Mouse (Mus musculus): ENCODE data around the gene Grid1.
A peak's percentile ranks its signal among the peaks of the same experiment; 100 is the strongest.

The Grid1 gene

DNA sequence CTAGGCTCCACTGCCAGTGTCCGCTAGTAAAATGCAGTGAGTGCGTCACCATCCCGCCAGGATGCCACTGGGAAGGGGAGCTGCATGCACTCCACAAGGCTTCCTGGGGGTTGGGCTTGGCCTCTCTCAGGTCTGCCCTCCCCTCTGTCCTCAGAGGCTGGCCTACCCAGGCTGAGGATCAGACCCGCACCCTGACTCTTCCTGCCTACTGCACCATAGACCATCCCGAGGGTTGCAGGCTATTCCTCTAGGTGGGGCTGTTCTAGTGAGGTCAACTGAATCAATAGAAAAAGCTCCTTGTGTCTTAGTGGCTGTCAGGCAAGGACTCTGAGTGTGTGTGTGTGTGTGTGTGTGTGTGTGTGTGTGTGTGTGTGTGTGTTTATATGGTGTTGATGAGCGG lies 19.1 kb downstream of the Grid1 start:
- DNase-seq: no peak

DNA sequence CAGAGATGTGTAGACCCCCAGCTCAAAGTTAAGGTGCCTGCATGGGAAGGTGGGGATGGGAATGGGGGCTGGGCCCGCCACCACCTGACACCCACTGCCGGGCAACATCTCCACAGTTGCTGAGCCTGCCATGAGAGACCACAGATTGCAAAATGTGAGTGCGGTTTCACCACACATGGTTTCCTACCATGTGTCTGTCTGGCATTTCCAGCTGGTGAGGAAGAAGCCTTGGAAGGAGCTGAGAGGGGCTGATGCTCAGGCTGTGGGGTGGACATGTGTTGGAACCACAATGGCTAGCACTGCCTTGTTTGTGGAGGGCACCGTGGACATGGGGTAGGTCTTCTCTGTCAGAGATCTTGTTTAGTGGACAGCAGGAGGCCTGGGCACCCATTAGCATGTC lies 20.0 kb downstream of the Grid1 start:
- DNase-seq: peak; percentile 48 to 58

DNA sequence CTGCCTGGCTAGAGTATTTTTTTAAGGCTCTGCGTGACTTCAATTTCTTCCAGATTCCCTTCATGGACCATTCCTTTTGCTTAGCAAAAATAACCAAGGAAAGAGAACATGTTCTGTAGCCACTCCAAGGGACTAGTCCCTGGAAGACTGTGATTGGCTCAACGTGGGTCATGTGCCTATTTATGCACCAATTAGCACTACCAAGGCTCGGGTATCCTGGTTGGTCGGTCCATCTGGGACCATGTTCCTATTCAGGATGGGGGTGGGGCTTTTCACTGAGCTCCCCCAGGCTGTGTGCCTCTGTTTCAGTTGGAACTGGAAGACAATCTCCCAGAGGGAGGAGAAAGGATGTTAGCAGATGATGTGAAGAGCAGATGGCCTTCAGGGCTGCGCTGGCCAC lies 23.7 kb downstream of the Grid1 start:
- DNase-seq: peak; percentile 33 to 38

DNA sequence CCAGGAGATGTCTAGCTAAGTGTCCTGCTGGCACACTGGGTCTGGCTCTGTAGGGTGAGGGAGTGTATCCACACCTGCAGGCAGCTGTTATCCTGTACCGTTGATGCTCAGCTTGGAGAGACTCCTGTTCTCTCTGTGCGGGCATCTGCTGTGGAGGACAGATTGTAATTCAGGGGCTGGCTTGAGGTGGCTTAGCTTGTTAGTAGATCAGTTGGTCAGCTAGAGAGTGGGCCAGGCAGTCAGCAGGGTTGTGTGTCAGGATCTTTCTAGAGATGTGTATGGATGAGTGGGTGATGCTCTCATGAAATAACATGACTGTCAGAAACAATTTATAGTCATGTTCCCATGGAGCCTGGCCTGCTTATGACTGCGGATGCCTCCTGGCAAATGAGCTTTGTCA lies 24.3 kb downstream of the Grid1 start:
- peak; percentile 69 to 71 for DNase-seq

DNA sequence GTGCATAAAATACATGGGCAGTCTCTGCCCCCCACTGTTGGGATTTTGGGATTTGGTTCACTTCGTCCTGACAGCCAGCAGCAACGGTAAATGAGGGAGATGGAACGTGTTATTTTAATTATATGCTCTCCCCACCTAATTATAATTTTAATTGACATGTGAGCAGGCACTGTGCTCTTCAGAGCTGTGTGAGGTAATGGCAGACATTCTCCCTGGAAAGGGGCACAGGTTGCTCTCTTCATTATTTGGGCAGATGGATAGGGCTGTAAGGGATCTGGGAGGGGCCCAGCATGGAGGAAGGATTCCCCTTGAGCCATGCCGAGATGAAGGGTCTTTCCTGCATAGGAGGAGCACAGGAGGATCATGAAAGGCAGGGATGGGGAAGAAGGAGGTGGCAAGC lies 26.9 kb downstream of the Grid1 start:
- peak; percentile 37 for DNase-seq

DNA sequence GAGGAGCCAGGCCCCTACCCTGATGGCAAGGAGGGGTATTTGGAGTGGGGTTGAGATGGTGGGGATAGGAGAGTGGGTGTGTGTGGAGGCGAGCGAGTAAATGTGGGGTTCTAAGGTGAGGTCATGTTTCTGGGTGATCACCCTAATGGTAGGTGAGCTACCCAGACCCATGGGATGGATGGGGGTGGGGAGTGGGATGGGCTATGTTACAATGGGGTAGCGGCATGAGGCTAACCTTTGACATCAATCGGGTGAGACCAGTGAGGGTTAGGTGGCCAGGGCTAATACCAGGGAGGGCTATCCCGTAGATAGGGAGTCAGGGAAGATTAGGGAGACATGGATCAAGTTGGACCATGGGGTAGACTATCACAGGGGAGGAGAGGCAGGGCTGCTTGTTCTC lies 27.7 kb downstream of the Grid1 start:
- no peak for DNase-seq

DNA sequence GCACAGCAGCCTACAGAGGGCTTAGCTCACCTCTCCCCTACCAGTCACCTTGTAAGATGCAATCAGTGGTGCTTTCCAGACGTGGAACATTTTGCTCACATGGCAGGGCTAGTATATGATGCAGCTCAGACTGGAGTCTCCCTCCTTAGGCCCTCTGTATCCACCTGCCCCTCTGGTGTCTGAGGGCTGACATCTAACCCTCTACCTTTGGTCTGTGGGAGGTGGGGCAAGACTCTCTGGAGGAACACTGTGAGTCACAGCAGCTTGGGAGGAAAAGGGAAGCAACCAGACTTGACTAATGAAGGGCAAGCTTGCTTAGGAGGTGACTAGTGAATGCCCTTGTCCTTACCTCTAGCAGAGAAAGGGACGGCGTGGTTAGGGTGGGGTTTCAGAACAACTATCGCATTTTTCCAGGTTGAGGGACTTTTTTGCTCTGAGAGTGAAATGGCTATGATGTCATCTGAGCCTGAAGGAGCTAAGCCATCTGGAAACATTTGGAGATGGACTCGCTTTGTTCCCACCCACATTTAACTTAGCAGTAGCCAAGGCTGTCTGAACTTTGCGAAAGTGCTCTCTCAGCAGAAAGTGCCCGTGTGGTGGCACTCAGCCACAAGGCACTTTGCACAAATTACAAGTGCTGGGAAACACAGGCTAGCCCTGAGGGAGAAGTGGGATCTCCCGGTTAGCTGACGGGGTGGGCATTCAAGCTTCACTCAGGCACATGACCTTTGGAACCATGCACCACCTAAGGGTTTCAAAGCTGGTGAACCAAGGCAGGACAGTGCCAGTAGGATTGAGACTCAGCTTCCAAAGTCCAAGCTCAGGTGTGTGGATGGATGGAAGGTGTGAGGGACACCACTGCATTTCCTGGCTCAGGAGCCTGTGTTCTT lies 41.2 kb downstream of the Grid1 start:
- DNase-seq: no peak

DNA sequence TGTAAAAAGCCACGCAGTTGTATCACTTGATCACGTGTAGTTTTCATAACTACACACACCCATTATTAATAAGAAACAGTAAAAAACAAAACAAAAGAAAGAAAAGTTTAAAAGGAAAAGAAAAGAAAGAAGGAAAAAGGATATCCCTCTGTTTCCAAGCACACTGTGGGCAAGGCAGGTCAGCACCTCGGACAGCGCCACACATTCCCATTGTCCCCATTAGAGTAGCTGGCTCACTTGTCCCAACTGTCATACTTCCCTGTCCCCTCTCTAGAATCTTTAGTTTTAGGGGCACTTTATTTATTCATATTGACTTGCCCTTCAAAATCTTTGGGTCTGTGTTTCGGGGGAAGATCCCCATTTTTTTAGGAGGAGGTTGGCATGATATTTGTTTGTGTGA lies 47.4 kb downstream of the Grid1 start:
- DNase-seq: no peak

DNA sequence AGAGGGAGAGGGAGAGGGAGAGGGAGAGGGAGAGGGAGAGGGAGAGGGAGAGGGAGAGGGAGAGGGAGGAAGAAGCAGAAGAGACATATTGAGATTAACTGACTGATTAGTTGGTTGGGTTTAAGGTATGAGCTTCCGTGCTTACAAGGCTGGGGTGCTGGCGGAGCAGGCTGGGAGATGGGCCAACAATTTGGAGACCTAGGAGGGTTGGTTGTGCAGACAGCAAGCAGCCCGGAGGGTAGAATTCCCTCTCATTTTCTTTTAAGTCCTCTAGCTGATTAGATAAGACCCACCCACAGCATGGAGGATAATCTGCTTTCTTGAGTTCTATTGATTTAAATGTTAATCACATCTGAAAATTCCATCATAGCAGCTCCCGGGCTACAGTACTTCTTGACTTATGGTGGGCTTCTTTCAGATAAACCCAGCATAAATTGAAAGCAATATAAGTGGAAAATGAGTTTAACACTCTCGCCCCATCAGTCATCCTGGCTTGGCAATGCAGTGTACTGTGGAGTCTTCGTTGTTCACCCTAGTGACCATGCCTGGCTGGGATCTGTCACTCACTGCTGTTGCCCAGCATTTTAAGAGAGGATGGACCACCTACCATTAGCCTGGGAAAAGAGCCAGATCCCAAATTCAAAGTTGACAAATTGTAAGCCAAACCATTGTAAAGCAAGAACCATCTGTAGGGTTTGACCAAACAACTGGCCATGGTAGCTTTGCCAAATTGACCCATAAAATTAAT lies 48.8 kb downstream of the Grid1 start:
- DNase-seq: peak; percentile 51 to 62

DNA sequence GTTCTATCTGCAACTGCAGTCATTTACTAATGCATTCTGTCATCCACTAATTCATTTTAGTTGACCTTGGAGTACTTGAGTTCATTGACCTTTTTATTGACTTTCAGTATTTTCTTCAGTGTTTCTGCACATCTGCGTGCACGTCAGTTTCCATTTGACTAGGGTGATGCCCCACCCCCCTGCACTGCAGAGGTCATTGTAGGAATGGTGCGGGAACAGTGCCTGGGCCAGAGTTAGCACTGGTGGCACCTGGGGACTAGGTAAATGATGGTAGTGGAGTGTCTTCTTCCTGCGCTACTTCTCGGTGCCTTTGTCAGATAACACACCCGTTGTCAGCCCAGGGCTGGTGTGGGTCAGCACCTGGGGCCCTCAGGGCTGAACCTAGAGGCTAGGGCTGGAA lies 60.1 kb downstream of the Grid1 start:
- no peak for DNase-seq

DNA sequence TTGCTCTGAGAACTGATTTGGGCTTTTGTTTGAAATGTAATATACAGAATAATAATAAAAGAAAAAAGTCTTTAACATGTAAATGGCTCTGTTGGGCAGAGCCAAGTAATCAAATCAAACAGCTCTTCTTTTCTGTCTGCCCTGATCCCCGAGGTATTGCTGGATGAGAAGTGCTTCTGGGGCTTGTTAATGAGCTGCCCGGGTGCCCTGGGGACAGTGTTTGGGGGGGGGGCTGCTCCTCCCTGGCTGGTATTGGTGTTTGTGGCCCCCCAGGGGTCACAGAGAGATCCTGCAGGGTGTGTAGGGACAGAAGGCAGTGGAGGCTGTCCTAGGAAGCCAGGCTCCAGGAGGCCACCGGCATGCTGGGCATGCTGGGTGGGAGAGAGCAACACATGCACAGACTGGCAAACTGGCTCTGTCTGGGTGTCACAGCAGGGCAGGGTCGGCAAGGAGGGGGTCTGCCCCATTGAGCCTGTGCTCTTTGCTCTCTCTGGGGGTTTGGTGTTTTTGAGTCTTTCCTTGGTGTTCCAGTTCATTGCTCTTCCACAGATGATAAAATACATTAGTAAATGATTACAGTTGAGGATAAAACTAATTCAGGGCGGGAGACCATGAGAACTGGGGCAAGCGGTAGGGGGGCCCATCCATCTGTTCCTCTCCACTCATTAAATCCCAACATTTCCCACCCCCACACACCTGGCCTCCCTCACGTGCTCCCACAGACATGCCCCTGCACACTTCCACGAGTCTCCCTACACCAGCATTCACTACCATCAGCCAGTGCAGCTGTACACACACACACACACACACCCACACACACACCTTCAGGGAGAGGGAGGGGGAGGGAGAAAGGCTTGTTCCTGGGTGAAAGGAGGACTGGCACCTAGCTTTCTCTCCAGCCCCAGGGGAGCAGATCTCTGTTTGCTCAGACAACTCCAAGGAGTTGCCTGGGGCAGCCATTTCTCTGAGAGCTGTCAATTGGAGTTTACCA lies 60.8 kb downstream of the Grid1 start:
- peak; percentile 44 to 57 for DNase-seq

DNA sequence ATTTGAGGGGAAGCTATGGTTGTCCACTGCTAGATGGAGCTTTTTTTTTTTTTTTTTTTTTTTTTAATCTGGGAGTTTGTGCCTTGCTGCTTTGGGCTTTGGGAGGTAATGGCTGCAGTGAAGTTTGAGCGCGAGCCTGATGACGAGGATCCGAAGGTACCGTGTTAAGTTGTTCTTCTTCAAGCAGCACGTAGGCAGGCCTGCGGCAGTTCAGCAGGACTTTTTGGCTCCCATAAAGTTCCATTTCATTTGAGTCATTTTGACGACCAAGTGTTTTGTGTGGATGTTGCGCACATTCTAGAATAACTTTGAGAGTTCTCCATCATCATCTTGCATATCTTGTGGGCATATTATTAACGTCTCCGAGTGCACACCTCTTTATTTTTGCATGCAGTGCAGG lies 64.3 kb downstream of the Grid1 start:
- DNase-seq: no peak

DNA sequence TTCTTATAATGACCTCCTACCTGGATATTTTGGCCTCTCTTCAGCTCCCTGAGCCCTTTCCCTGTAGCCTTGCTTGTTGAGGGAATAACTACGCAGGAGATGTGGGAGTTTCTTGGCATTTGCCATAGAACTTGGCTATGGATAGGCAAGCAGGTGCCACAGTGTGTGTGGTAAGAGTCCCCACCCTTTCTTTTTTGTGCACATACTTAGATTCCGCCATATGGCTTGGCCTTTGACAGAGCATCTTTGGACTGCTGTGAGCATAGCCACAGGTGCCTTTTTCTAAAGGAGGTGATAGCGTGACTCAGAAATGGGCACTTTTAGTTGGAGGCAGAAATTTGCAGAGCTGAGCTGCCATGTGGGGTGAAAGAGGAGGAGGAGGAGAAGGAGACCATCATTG lies 64.7 kb downstream of the Grid1 start:
- no peak for DNase-seq

DNA sequence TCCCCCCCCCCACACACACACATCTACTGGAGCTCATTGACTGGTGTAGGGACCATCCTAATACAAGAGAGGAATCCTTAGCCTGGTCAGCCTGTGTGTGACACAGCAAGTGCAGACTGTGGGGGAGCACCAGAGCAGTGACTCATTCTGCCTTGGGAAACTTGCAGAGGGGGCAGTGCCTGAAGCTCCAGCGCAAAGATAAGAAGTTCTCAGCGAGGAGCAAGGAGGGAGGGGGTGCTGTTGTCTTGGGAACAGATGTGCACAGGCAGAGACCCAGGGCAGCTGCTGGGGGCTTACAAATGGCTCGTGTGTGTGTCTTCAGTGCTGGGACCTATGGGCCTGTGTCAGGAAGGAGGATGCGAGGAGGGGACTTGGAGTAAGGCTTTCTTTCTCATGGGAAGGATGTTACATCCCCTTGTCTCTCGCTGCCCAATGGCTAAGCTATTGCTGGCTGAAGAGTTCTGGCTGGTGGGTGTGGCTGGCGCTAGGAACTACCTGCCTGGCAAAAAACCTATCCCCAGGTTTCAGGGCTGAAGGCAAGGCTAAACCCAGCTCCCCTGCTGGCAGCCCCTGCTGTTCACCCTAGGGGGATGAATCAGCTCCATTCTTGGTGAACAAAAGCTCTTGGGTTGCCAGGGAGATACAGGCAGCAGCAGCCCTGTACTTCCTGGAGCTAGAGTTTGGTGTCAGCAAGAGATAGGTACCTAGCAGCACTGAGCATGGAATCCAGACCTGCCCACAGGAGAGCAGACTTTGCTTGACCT lies 72.0 kb downstream of the Grid1 start:
- peak in 1 of 2 experiments; percentile 36 for DNase-seq

DNA sequence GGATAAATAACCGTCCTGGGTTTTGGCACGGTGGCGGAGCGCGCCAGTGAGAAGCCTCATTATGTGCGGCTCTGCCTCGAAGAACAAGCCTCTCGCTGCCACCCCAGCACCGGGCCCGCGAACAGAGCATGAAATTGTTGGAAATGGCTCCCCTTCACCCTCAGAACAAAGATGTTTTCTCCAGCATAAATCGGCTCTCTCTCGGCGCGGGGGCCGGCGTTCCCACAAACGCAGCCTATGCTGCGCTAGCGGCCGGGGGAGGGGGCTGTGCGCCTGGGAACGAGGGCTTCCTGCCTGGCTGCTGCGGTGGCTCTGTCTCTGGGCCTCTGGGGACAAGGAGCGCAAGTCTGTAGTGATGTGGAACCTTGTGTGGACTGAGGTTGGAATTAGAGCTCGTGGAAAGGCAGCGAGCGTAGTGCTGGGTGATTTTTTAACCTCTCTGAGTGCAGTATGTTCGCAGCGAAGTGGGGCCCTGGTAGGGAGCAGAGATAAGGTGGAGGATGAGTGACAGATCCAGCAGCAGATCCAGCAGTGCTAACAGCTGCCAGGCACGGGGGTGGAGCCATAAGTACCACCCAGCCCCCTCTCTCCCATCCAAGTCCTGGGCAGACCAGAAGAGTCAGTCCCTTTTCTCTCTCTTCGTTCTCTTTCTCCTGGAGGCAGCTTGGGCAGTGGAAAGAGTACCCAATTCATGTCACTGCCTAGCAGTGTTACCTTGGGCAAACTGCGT lies 76.5 kb downstream of the Grid1 start:
- peak; percentile 62 to 76 for DNase-seq

DNA sequence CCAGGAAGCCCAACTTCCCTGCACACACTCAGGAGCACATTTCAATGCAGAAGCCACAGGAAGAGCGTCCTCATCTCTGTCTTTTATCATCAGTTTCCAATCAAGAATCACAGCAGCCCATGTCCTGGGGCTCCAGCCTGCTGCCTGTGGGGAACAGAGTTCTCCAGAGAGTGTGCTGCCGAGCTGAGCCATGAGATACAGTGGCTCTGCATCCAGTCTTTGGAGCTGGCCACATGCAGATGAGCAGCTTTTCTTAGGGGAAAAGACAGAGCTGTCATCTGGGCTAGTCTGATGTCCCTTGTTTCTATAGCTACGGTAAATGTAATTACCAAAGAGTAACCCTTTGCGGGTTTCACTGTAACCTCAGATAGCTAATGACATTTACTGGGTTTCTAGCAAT lies 83.9 kb downstream of the Grid1 start:
- DNase-seq: no peak

DNA sequence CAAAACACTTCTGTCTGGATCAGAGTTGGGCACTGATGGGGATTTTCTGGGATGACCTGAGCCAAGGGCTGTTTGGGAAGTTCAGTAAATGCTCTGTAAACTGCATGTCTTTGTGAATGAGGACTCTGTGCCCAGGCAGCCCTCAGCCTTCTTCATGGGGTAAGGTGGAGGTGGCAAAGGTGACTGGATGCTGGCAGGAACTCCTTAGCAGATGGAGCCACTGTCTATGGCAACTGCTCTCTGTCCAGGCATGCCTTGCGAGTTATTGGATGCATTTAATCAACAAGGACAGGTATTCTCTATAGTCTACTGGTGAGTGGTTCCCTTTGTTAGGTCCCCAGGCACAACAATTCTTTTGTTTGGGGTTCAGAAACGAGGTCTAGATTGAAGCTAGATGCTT lies 85.8 kb downstream of the Grid1 start:
- peak; percentile 58 to 66 for DNase-seq

DNA sequence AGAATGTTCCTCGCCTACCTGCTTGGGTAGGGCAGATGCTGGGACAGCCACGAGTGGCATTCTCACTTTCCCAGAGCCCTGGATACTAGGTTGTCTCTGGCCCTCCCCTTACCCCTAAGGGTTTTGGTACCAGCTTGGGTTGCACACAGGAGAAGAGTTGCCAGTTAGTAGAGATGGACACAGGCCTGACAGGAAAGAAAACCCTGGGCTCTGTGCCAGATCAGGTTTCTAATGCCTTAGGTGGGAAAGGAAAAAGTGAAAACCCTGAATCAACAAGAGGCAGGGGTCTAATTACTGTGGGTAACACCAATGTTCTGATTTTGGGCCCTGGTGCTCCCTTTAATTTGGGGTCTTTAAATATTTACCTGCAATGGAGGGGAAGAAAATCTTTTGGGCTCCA lies 88.5 kb downstream of the Grid1 start:
- peak; percentile 57 to 61 for DNase-seq

DNA sequence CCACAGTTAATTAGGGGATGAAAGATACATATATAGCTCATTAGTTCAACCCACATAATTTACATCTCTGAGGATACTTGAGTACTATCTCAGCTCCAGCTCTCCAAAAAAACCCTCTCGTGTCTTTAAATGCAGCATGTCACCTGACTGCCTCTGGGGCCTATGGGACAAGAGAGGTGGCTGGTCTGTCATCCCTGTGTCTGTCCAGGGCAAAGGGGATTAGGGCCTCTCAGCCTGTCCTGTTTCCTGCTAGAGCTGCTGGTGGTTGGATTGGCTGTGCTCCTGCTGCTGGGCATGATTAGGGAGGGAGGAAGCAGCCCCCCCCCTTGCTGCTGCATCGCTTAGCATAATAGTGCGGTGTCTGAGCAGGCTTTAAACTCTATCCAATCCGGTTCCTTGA lies 88.9 kb downstream of the Grid1 start:
- peak; percentile 35 to 45 for DNase-seq

DNA sequence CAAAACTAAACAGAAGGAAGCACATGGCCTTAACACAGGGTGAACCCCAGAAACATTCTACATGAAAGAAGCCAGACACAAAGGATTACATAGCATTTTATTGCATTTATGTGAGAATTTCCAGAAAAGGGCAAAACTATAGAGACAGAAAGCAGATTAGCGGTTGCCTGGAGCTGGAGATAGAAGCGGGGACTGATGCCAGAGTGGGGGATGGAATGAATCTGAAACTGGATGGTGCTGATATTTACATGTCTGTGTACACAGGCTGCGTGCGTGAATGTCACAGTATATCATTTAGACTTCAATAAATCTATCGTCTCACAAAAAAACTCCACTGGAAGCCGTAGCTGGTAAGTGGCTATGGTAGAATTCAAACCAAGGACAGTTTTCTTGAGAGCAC lies 96.4 kb downstream of the Grid1 start:
- no peak for DNase-seq

DNA sequence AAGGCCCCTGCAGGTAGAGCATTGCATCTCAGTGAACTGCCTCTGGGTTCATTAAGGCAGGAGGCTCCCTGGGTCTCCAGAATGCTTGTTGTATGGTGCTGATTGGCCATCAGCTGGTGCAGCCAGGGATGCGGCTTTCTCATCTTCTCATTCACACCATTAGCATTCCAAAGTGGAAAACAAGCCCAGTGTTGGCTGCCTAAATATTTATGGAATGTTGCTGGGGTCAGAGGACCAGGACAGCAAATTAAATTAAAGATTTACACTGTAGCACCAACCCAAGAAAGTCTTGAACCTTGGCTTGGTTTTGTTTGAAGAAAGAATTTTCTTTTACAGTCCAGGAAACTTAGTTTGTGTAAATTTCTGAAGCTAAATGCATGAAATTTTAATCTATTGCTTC lies 97.2 kb downstream of the Grid1 start:
- DNase-seq: no peak

Measured in cerebellum, postnatal 10 days (tissue).